Mouse (Mus musculus) liver, embryonic 14.5 days (tissue): ENCODE results near the gene Scn1b.

Experiments used
- CTCF ChIP-seq: IDR thresholded peaks from 2 replicates; pipeline ENCODE4 v1.5.1; 2016; ENCODE audit warnings: antibody characterized with exemption, low read depth, control low read depth
- EP300 ChIP-seq: IDR thresholded peaks from 2 replicates; pipeline ENCODE4 v1.6.1; 2016; ENCODE audit warnings: antibody characterized with exemption, low read depth

DNA sequence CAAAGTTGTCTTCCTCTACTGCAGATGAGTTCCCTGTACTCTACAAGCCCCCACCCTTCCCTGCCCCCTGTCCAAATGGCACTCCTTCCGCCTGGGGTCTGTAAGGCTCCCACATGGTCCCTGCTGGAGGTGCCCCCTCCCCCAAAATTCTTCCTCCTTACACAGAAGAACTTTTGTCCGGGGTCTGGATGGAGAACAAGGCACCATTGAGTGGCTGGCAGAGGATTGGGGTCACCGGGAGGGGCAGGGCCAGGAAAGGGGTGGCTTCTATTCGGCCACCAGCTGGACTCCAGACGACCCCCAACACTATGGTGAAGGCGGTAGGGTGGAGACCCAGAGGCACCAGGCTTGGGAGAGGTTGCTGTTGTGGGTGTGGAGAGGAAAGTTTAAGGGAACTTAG is 49.3 kb downstream of the Scn1b start:
- TF ChIP-seq CTCF (no peak), EP300 (no peak)
